Mouse (Mus musculus) bone marrow, adult 2 months (tissue): ENCODE results near the gene Rcan1. TPM values are rescaled to one million over a fixed set of nuclear protein-coding genes. Genes with fewer than 3 reads are reported as not detected.

ENCODE experiments used
- H3K27ac ChIP-seq: fragments of 200-500 bp; 2 replicates; pipeline ENCODE4 v1.5.1; 2012; ENCODE audit warnings: low read depth, mild to moderate bottlenecking, control low read depth, inconsistent platforms, low read length; ENCODE audit not compliant: control insufficient read depth, poor library complexity, insufficient read depth
- H3K4me1 ChIP-seq: fragments of 200-500 bp; 2 replicates; pipeline ENCODE4 v1.6.1; 2011; ENCODE audit warnings: low read length; ENCODE audit not compliant: control insufficient read depth, insufficient read depth
- H3K4me3 ChIP-seq: fragments of 200-500 bp; replicated peaks from 2 replicates; pipeline ENCODE3; 2011; ENCODE audit warnings: mild to moderate bottlenecking, low read depth, low read length, control low read depth; ENCODE audit not compliant: control insufficient read depth
- CTCF ChIP-seq: fragments of 200-500 bp; IDR thresholded peaks from 2 replicates; pipeline ENCODE4 v1.5.1; 2011; ENCODE audit warnings: low read length, control low read depth; ENCODE audit not compliant: control insufficient read depth, insufficient read depth
- POLR2A ChIP-seq: fragments of 200-500 bp; IDR thresholded peaks from 2 replicates; pipeline ENCODE4 v1.6.1; 2011; ENCODE audit warnings: low read depth, mild to moderate bottlenecking, control low read depth, low read length, borderline replicate concordance; ENCODE audit not compliant: control insufficient read depth
- WGBS: fragments of 180-500 bp; shearing (Covaris S2); methylation state at CpG from one replicate; pipeline ENCODE4 v1.1.7; 2018; 5-methylcytosine and 5-hydroxymethylcytosine counted together
- polyA plus RNA-seq: library from polyadenylated mRNA; stranded (reverse); fragments of >200 nt; gene quantifications from 2 replicates; pipeline ENCODE4 v1.2.4, GENCODE M21; 2011; ENCODE audit warnings: low replicate concordance; ENCODE audit not compliant: missing spikeins, insufficient read depth, insufficient read length

Rcan1 gene
- polyA plus RNA-seq, 1 experiment, result 9.5 TPM

DNA sequence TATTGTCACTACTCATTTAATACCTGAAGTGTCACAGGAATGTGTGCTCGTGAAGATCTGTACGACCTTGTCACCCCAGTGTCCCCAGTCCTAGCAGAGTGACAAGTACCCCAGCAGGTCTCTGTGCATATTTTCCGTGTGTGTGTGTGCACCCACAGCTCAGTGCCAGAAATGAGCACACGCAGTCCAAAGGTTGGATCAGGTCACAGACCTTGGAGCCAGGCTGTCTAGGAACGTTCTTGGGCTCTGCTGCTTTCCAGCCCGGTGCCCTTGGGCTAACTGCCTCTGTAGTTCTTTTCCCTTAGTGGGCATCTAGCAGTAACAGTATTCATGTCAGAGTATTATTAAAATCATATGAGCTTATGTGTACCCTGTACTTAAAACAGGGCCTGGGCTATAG, 16.4 kb upstream of the Rcan1 start:
- 79% methylated on average over 6 of the region's 6 CpGs for WGBS
- Histone ChIP-seq H3K4me3 (no peak overlapping the region), H3K4me1 (no peaks in the 10 kb centered on the region), H3K27ac (no peak overlapping the region)
- TF ChIP-seq POLR2A (no peak), CTCF (no peak)

DNA sequence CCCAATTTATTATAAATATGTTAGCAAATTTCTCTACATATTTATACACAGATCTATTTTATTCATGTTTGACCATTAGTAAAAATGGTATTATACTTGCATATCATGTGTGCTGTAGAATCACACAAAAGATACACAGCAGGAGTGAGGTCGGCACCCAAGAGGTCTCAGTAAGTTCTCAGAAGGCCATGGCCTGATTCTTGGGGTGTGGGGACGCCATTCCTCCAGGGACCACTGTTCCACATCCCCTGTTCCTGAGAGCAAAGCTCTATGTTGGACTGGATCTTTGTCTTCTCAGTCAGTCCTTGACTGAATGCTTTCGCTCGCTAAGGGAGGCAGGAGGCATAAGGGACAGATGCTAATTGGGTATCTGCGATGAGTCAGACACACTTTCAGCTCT, 14.8 kb upstream of the Rcan1 start, which contains the start of gene Clic6:
TSS of gene Clic6 (plus strand) at position 301 of the 400 bp plus-strand sequence.
- TF ChIP-seq POLR2A (no peak), CTCF (no peak)
- H3K4me1 ChIP-seq, result no peaks in the 10 kb centered on the region
- 84% methylated on average over 5 of the region's 5 CpGs for WGBS
- H3K4me3 ChIP-seq, result no peak within 1 kb of the TSS
- no peak within 1 kb of the TSS for H3K27ac ChIP-seq

- Histone ChIP-seq H3K4me1 (no peaks in the 10 kb centered on the region), H3K27ac (no peak overlapping the region), H3K4me3 (no peak overlapping the region)
- WGBS, result 23% methylated on average over 21 of the region's 23 CpGs
- no peak for TF ChIP-seq POLR2A
- peak; percentile 26; the same call in 1 of the 2 replicates for TF ChIP-seq CTCF
These were observed 8.0 kb upstream of the Rcan1 start for GRCm38 (mm10) chr16:92478561-92479150.

DNA sequence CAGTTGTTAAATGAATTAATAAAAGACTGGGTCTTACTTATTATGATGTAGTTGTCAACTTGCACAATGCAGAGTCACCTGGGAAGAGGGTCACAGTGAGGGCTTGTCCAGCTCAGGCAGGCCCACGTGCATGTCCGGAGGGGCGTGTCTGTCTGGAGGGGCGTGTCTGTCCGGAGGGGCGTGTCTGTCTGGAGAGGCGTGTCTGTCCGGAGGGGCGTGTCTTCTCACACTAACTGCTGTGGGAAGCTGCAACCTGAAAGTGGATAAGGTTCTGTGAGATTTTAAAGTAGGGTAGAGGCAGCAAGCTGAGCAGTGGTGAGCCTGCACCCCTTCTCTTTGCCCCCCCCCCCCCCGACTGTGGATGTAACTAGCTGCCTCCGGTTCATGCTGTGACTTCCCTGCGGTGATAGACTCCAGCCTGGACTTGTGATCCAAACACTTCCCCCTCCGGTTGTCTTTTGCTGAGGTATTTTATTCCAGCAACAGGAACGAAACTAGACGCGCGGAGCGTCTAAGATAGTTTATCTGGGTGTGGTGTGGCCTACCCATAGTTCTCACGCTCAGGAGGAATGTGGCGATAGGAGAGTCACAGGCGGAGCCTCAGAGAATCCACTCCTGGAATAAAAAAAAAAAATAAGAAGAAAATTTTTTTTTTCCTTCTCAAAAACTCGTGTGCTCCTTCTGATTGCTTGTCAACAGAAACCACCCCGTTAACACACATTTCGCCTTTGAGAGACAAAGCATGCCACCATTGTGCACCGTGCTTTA, 4.6 kb upstream of the Rcan1 start:
- 70% methylated on average over 25 of the region's 25 CpGs for WGBS
- Histone ChIP-seq H3K4me3 (no peak overlapping the region), H3K27ac (no peak overlapping the region), H3K4me1 (no peaks in the 10 kb centered on the region; the same call in 1 of the 2 replicates)
- TF ChIP-seq POLR2A, result no peak
- no peak for TF ChIP-seq CTCF

DNA sequence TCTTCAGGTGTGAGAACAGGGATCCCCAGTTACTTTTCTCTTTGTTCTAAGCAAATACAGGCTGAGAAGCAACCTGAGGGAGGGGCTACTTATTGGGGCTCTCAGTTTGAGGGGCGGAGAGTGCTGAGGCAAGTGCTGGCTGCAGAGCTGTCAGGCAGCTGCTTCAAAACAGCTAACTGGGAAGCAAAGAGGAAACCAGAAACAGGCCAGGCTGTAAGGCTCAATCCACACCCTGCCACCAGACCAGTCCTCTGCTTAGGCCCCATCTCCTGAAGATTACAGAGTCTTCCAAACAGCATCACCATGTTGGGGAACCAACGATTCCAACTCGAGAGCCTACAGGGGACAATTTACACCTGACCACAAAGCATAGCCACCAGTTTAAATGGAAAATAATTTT, 2.2 kb upstream of the Rcan1 start:
- no peak overlapping the region for H3K4me3 ChIP-seq
- TF ChIP-seq POLR2A (no peak), CTCF (no peak)
- no peak overlapping the region for H3K27ac ChIP-seq
- no peaks in the 10 kb centered on the region; the same call in 1 of the 2 replicates for H3K4me1 ChIP-seq
- WGBS, result 70% methylated on average over 3 of the region's 3 CpGs

GRCm38 (mm10) chr16:92468459-92468858, 2.2 kb downstream of the Rcan1 start:
- Histone ChIP-seq H3K4me1 (peaks cover 2% of the 10 kb centered on the region), H3K4me3 (no peak overlapping the region), H3K27ac (no peak overlapping the region)
- no peak for TF ChIP-seq CTCF
- no peak for TF ChIP-seq POLR2A
- WGBS, result 80% methylated on average over 14 of the region's 14 CpGs

DNA sequence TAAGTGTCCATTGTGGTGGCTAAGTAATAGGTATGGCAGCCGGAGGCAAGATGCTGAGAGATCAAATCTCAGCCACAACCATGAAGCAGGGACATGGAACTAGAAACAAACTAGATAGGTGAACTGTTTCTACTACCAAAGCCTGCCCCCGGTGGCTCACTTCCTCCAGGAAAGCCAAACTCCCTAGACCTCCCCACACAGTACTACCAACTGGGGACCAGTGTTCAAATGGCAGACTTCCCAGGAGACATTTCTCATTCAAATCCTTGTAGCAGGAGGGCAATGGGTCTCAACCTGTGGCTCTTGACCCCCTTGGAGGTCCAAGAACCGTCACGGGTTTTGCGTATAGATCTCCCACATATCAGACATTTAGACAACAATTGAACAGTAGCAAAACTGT, 3.6 kb downstream of the Rcan1 start:
- no peak for TF ChIP-seq CTCF
- no peak for TF ChIP-seq POLR2A
- 71% methylated on average over 5 of the region's 5 CpGs for WGBS
- peaks cover 2% of the 10 kb centered on the region for H3K4me1 ChIP-seq
- H3K4me3 ChIP-seq, result no peak overlapping the region
- no peak overlapping the region for H3K27ac ChIP-seq

- under 1% methylated on average over 94 of the region's 94 CpGs for WGBS
- TF ChIP-seq POLR2A, result no peak
- TF ChIP-seq CTCF, result no peak
- H3K27ac ChIP-seq, result peak overlapping the region; percentile 57; the same call in 1 of the 2 replicates
- peaks cover 2% of the 10 kb centered on the region for H3K4me1 ChIP-seq
- H3K4me3 ChIP-seq, result peak overlapping the region; percentile 83
These were observed 4.8 kb downstream of the Rcan1 start for GRCm38 (mm10) chr16:92465642-92466526.
